Mouse (Mus musculus) intestine, postnatal 0 days (tissue): ENCODE results near the gene Wwc2. TPM values are rescaled to one million over a fixed set of nuclear protein-coding genes. Genes with fewer than 3 reads are reported as not detected.
A peak's percentile ranks its signal among the peaks of the same experiment; 100 is the strongest.

Source experiments
- ATAC-seq: fragments of 200-750 bp; cut with Nextera tagmentation; 2 replicates; pipeline ENCODE4 v1.8.0; 2017; ENCODE audit warnings: mild to moderate bottlenecking, moderate TSS enrichment, moderate library complexity
- H3K27ac ChIP-seq: fragments of 300-500 bp; sonication (generic); 2 replicates; pipeline ENCODE4 v1.5.1; 2014; ENCODE audit warnings: mild to moderate bottlenecking, low read depth, low read length, moderate library complexity
- H3K27me3 ChIP-seq: fragments of 300-500 bp; sonication (generic); replicated peaks from 2 replicates; pipeline ENCODE4 v1.6.1; 2014; ENCODE audit warnings: low read length, mixed read lengths; ENCODE audit not compliant: control insufficient read depth, insufficient read depth
- H3K36me3 ChIP-seq: fragments of 300-500 bp; sonication (generic); 2 replicates; pipeline ENCODE4 v1.6.1; 2014; ENCODE audit warnings: mild to moderate bottlenecking, moderate library complexity; ENCODE audit not compliant: control insufficient read depth, insufficient read depth
- H3K4me1 ChIP-seq: fragments of 300-500 bp; sonication (generic); replicated peaks from 2 replicates; pipeline ENCODE4 v1.6.1; 2014; ENCODE audit warnings: antibody characterized with exemption, low read length, mixed read lengths; ENCODE audit not compliant: control insufficient read depth, insufficient read depth
- H3K4me2 ChIP-seq: fragments of 300-500 bp; sonication (generic); replicated peaks from 2 replicates; pipeline ENCODE4 v1.6.1; 2014; ENCODE audit warnings: low read depth, mild to moderate bottlenecking, moderate library complexity
- H3K4me3 ChIP-seq: fragments of 300-500 bp; sonication (generic); 2 replicates; pipeline ENCODE4 v1.5.1; 2014; ENCODE audit warnings: low read depth, low read length
- H3K9ac ChIP-seq: fragments of 300-500 bp; sonication (generic); 2 replicates; pipeline ENCODE4 v1.6.1; 2014; ENCODE audit warnings: mild to moderate bottlenecking, low read depth, low read length
- H3K9me3 ChIP-seq: fragments of 300-500 bp; sonication (generic); 2 replicates; pipeline ENCODE4 v1.6.1; 2016; ENCODE audit warnings: mixed run types; ENCODE audit not compliant: control insufficient read depth
- CTCF ChIP-seq: sonication (generic); IDR thresholded peaks from 2 replicates; pipeline ENCODE4 v1.5.1; 2016; ENCODE audit warnings: low read depth, mild to moderate bottlenecking, control low read depth, antibody characterized with exemption, moderate library complexity
- WGBS: fragments of 180-500 bp; shearing (Covaris S2); extraction: QIAGEN DNeasy Blood & Tissue Kit; methylation state at CpG from one replicate; pipeline ENCODE4 v1.1.7; 2014; 5-methylcytosine and 5-hydroxymethylcytosine counted together
- polyA plus RNA-seq: library from polyadenylated mRNA; unstranded; fragments of >200 nt; fragmentation: Nextera tagmentation; extraction: Ambion mirVana; gene quantifications from 2 replicates; pipeline ENCODE4 v1.2.1, GENCODE M21; 2015

Gene Wwc2
- polyA plus RNA-seq, 1 experiment from 2014 or later, result 6.7 TPM

- no peak for TF ChIP-seq CTCF
- H3K4me2 ChIP-seq, result no peak overlapping the region
- H3K4me3 ChIP-seq, result no peak overlapping the region
- no peaks in the 10 kb centered on the region for H3K4me1 ChIP-seq
- no peak for ATAC-seq
- peaks cover 11% of the 10 kb centered on the region; the same call in 1 of the 2 replicates for H3K36me3 ChIP-seq
- 44% methylated on average over 5 of the region's 5 CpGs for WGBS
- no peaks in the 10 kb centered on the region for H3K27me3 ChIP-seq
- H3K9ac ChIP-seq, result no peak overlapping the region
- H3K27ac ChIP-seq, result no peak overlapping the region
- H3K9me3 ChIP-seq, result no peaks in the 10 kb centered on the region
Observed at GRCm38 (mm10) chr8:47884306-47884705, 106.4 kb downstream of the Wwc2 start.

- no peak for ATAC-seq
- H3K4me3 ChIP-seq, result no peak overlapping the region
- WGBS, result 80% methylated on average over 8 of the region's 8 CpGs
- no peak overlapping the region for H3K27ac ChIP-seq
- H3K4me2 ChIP-seq, result no peak overlapping the region
- no peaks in the 10 kb centered on the region for H3K4me1 ChIP-seq
- no peak overlapping the region for H3K9ac ChIP-seq
- no peaks in the 10 kb centered on the region for H3K9me3 ChIP-seq
- H3K36me3 ChIP-seq, result peaks cover 11% of the 10 kb centered on the region; the same call in 1 of the 2 replicates
- no peak for TF ChIP-seq CTCF
- H3K27me3 ChIP-seq, result no peaks in the 10 kb centered on the region
Observed at GRCm38 (mm10) chr8:47883739-47884138, 107.0 kb downstream of the Wwc2 start.

GRCm38 (mm10) chr8:47878516-47878915 lies 112.2 kb downstream of the Wwc2 start:
- no peak overlapping the region for H3K4me3 ChIP-seq
- 75% methylated on average over 3 of the region's 3 CpGs for WGBS
- H3K9me3 ChIP-seq, result no peaks in the 10 kb centered on the region
- H3K4me1 ChIP-seq, result no peaks in the 10 kb centered on the region
- no peak for ATAC-seq
- no peak overlapping the region for H3K27ac ChIP-seq
- H3K36me3 ChIP-seq, result peaks cover 13% of the 10 kb centered on the region
- no peak overlapping the region for H3K9ac ChIP-seq
- TF ChIP-seq CTCF, result no peak
- no peak overlapping the region for H3K4me2 ChIP-seq
- H3K27me3 ChIP-seq, result no peaks in the 10 kb centered on the region

GRCm38 (mm10) chr8:47875865-47876264 lies 114.9 kb downstream of the Wwc2 start:
- peaks cover 9% of the 10 kb centered on the region; the same call in 1 of the 2 replicates for H3K36me3 ChIP-seq
- 70% methylated on average over 12 of the region's 12 CpGs for WGBS
- H3K27ac ChIP-seq, result peak overlapping the region; percentile 79
- no peaks in the 10 kb centered on the region for H3K27me3 ChIP-seq
- no peak overlapping the region for H3K4me2 ChIP-seq
- peak; percentile 63 for ATAC-seq
- H3K4me1 ChIP-seq, result no peaks in the 10 kb centered on the region
- H3K4me3 ChIP-seq, result no peak overlapping the region
- no peak overlapping the region for H3K9ac ChIP-seq
- no peaks in the 10 kb centered on the region for H3K9me3 ChIP-seq
- no peak for TF ChIP-seq CTCF

- no peak overlapping the region for H3K9ac ChIP-seq
- ATAC-seq, result peak; percentile 78
- no peak for TF ChIP-seq CTCF
- H3K4me3 ChIP-seq, result no peak overlapping the region
- H3K27ac ChIP-seq, result peak overlapping the region; percentile 79
- H3K4me1 ChIP-seq, result no peaks in the 10 kb centered on the region
- peaks cover 9% of the 10 kb centered on the region; the same call in 1 of the 2 replicates for H3K36me3 ChIP-seq
- no peaks in the 10 kb centered on the region for H3K27me3 ChIP-seq
- no peak overlapping the region for H3K4me2 ChIP-seq
- 33% methylated on average over 13 of the region's 13 CpGs for WGBS
- no peaks in the 10 kb centered on the region for H3K9me3 ChIP-seq
Observed at GRCm38 (mm10) chr8:47874497-47875178, 116.1 kb downstream of the Wwc2 start.

- no peaks in the 10 kb centered on the region for H3K27me3 ChIP-seq
- no peaks in the 10 kb centered on the region for H3K4me1 ChIP-seq
- no peak overlapping the region for H3K4me3 ChIP-seq
- no peak overlapping the region for H3K27ac ChIP-seq
- H3K4me2 ChIP-seq, result no peak overlapping the region
- H3K36me3 ChIP-seq, result peaks cover 29% of the 10 kb centered on the region
- no peak overlapping the region for H3K9ac ChIP-seq
- TF ChIP-seq CTCF, result peak; percentile 98
- no peaks in the 10 kb centered on the region for H3K9me3 ChIP-seq
- 49% methylated on average over 13 of the region's 13 CpGs for WGBS
- 0 out of 2 replicates have a peak, but pooled peaks have one; percentile 37 for ATAC-seq
Observed at GRCm38 (mm10) chr8:47872361-47873107, 118.2 kb downstream of the Wwc2 start.
